Mouse (Mus musculus) kidney, adult 2 months (tissue): Measurements from ENCODE around the gene Ppp2r5d. TPM values are rescaled to one million over a fixed set of nuclear protein-coding genes. Genes with fewer than 3 reads are reported as not detected.

Experiments used
- DNase-seq: peaks from one replicate; pipeline ENCODE4 v3.0.0; 2021
- H3K27ac ChIP-seq: fragments of 200-500 bp; 2 replicates; pipeline ENCODE4 v1.5.1; 2012; ENCODE audit warnings: low read depth, low read length, control low read depth, inconsistent platforms; ENCODE audit not compliant: insufficient read depth
- H3K27me3 ChIP-seq: fragments of 200-500 bp; replicated peaks from 2 replicates; pipeline ENCODE4 v1.6.1; 2012; ENCODE audit warnings: mild to moderate bottlenecking, moderate library complexity, low read length, inconsistent platforms; ENCODE audit not compliant: control insufficient read depth, insufficient read depth
- H3K36me3 ChIP-seq: fragments of 200-500 bp; 2 replicates; pipeline ENCODE4 v1.6.1; 2012; ENCODE audit warnings: mild to moderate bottlenecking, moderate library complexity, low read length, inconsistent platforms; ENCODE audit not compliant: control insufficient read depth, insufficient read depth
- H3K4me1 ChIP-seq: fragments of 200-500 bp; 2 replicates; pipeline ENCODE4 v1.6.1; 2011; ENCODE audit warnings: low read length; ENCODE audit not compliant: control insufficient read depth, insufficient read depth
- H3K4me3 ChIP-seq: fragments of 200-500 bp; 2 replicates; pipeline ENCODE4 v1.5.1; 2011; ENCODE audit warnings: mild to moderate bottlenecking, low read depth, low read length, control low read depth; ENCODE audit not compliant: insufficient read depth
- CTCF ChIP-seq: fragments of 200-500 bp; conservative IDR thresholded peaks from 2 replicates; pipeline ENCODE4 v1.5.1; 2011; ENCODE audit warnings: low read depth, mild to moderate bottlenecking, control low read depth, low read length, moderate library complexity, mixed read lengths; ENCODE audit not compliant: insufficient read depth, insufficient read length
- POLR2A ChIP-seq: fragments of 200-500 bp; IDR thresholded peaks from one replicate; pipeline ENCODE4 v1.6.1; 2011; ENCODE audit warnings: low read depth, low read length, control low read depth
- WGBS: fragments of 180-500 bp; shearing (Covaris S2); methylation state at CpG from one replicate; pipeline ENCODE4 v1.1.7; 2018; 5-methylcytosine and 5-hydroxymethylcytosine counted together
- polyA plus RNA-seq: library from polyadenylated mRNA; depleted of rRNA; stranded (reverse); fragments of >200 nt; gene quantifications from 2 replicates; pipeline ENCODE4 v1.2.3, GENCODE M21; 2012

The Ppp2r5d gene
- polyA plus RNA-seq, 1 experiment = 37.2 TPM

- no peaks in the 10 kb centered on the region for H3K36me3 ChIP-seq
- WGBS = 80% methylated on average over 16 of the region's 16 CpGs
- no peaks in the 10 kb centered on the region for H3K4me1 ChIP-seq
- DNase-seq = peak; percentile 20
- TF ChIP-seq POLR2A = no peak
- no peak for TF ChIP-seq CTCF
- H3K4me3 ChIP-seq = no peak overlapping the region
- no peaks in the 10 kb centered on the region for H3K27me3 ChIP-seq
- no peak overlapping the region for H3K27ac ChIP-seq
These were observed 37.2 kb downstream of the Ppp2r5d start for GRCm38 (mm10) chr17:46667712-46668111.

- Histone ChIP-seq H3K36me3 (no peaks in the 10 kb centered on the region), H3K27me3 (no peaks in the 10 kb centered on the region), H3K4me1 (no peaks in the 10 kb centered on the region), H3K4me3 (no peak overlapping the region), H3K27ac (no peak overlapping the region)
- WGBS = 30% methylated on average over 5 of the region's 5 CpGs
- TF ChIP-seq CTCF = no peak
- no peak for TF ChIP-seq POLR2A
- DNase-seq = peak; percentile 49
These were observed 42.2 kb downstream of the Ppp2r5d start for GRCm38 (mm10) chr17:46662730-46663129.

GRCm38 (mm10) chr17:46661981-46662380, 42.9 kb downstream of the Ppp2r5d start:
- DNase-seq = no peak
- no peak overlapping the region for H3K4me3 ChIP-seq
- H3K27me3 ChIP-seq = no peaks in the 10 kb centered on the region
- H3K4me1 ChIP-seq = no peaks in the 10 kb centered on the region
- 87% methylated on average over 12 of the region's 12 CpGs for WGBS
- no peak for TF ChIP-seq POLR2A
- no peak for TF ChIP-seq CTCF
- H3K36me3 ChIP-seq = no peaks in the 10 kb centered on the region
- no peak overlapping the region for H3K27ac ChIP-seq

- H3K4me1 ChIP-seq = no peaks in the 10 kb centered on the region
- WGBS = 90% methylated on average over 9 of the region's 9 CpGs
- no peak overlapping the region for H3K4me3 ChIP-seq
- no peak overlapping the region for H3K27ac ChIP-seq
- no peaks in the 10 kb centered on the region for H3K36me3 ChIP-seq
- no peak for TF ChIP-seq POLR2A
- TF ChIP-seq CTCF = no peak
- H3K27me3 ChIP-seq = no peaks in the 10 kb centered on the region
- no peak for DNase-seq
These were observed 43.6 kb downstream of the Ppp2r5d start for GRCm38 (mm10) chr17:46661351-46661750.

- DNase-seq = peak; percentile 19
- Histone ChIP-seq H3K27ac (no peak overlapping the region), H3K36me3 (no peaks in the 10 kb centered on the region), H3K4me3 (no peak overlapping the region), H3K27me3 (no peaks in the 10 kb centered on the region), H3K4me1 (peaks cover 2% of the 10 kb centered on the region)
- no peak for TF ChIP-seq POLR2A
- no peak for TF ChIP-seq CTCF
- WGBS = 57% methylated on average over 6 of the region's 6 CpGs
These were observed 48.9 kb downstream of the Ppp2r5d start for GRCm38 (mm10) chr17:46656054-46656453.

GRCm38 (mm10) chr17:46651755-46652547, 53.0 kb downstream of the Ppp2r5d start:
- Histone ChIP-seq H3K4me1 (peaks cover 2% of the 10 kb centered on the region), H3K27ac (no peak overlapping the region), H3K27me3 (no peaks in the 10 kb centered on the region), H3K36me3 (no peaks in the 10 kb centered on the region), H3K4me3 (no peak overlapping the region)
- WGBS = 55% methylated on average over 20 of the region's 20 CpGs
- TF ChIP-seq POLR2A (no peak), CTCF (no peak)
- DNase-seq = no peak

GRCm38 (mm10) chr17:46651292-46651691, 53.6 kb downstream of the Ppp2r5d start:
- Histone ChIP-seq H3K27me3 (no peaks in the 10 kb centered on the region), H3K4me1 (peaks cover 2% of the 10 kb centered on the region), H3K36me3 (no peaks in the 10 kb centered on the region), H3K4me3 (peak overlapping the region; percentile 42), H3K27ac (peak overlapping the region; percentile 13; the same call in 1 of the 2 replicates)
- DNase-seq = no peak
- WGBS = 55% methylated on average over 17 of the region's 17 CpGs
- TF ChIP-seq POLR2A = no peak
- TF ChIP-seq CTCF = no peak
